Mouse (Mus musculus) heart, adult 2 months (tissue): ENCODE data around the gene Atg2a.

Experiments used
- CTCF ChIP-seq: fragments of 200-600 bp; IDR thresholded peaks from 2 replicates; pipeline ENCODE4 v1.8.1; 2022; ENCODE audit warnings: antibody characterized with exemption, mild to moderate bottlenecking, moderate library complexity
- EP300 ChIP-seq: fragments of 200-500 bp; IDR thresholded peaks from 2 replicates; pipeline ENCODE4 v1.6.1; 2011; ENCODE audit warnings: low read depth, low read length, control low read depth; ENCODE audit not compliant: insufficient read depth
- POLR2A ChIP-seq: fragments of 200-500 bp; IDR thresholded peaks from 2 replicates; pipeline ENCODE4 v1.6.1; 2011; ENCODE audit warnings: mild to moderate bottlenecking, low read depth, low read length, control low read depth; ENCODE audit not compliant: insufficient read depth

- TF ChIP-seq CTCF, result no peak
- TF ChIP-seq POLR2A, result no peak
- TF ChIP-seq EP300, result no peak
Measured at GRCm38 (mm10) chr19:6206716-6207115, 34.8 kb upstream of the Atg2a start.
